Mouse (Mus musculus) hindbrain, postnatal 0 days (tissue): Measurements from ENCODE around the gene Zfp651. TPM values are rescaled to one million over a fixed set of nuclear protein-coding genes. Genes with fewer than 3 reads are reported as not detected.

ENCODE experiments used
- ATAC-seq: fragments of 200-750 bp; cut with Nextera tagmentation; 2 replicates; pipeline ENCODE4 v1.8.0; 2017; ENCODE audit warnings: mild to moderate bottlenecking, moderate TSS enrichment, moderate library complexity
- DNase-seq: peaks from one replicate; pipeline ENCODE4 v3.0.0-alpha.2; 2015; ENCODE audit warnings: low spot score
- H3K27ac ChIP-seq: fragments of 300-500 bp; sonication (generic); 2 replicates; pipeline ENCODE4 v1.5.1; 2014; ENCODE audit warnings: mild to moderate bottlenecking
- H3K27me3 ChIP-seq: fragments of 300-500 bp; sonication (generic); 2 replicates; pipeline ENCODE4 v1.6.1; 2014; ENCODE audit warnings: low read length, mixed read lengths; ENCODE audit not compliant: insufficient read depth
- H3K36me3 ChIP-seq: fragments of 300-500 bp; sonication (generic); 2 replicates; pipeline ENCODE4 v1.6.1; 2014; ENCODE audit warnings: low read length, mixed read lengths; ENCODE audit not compliant: insufficient read depth
- H3K4me1 ChIP-seq: fragments of 300-500 bp; sonication (generic); 2 replicates; pipeline ENCODE4 v1.6.1; 2014; ENCODE audit warnings: antibody characterized with exemption, low read length, mixed read lengths; ENCODE audit not compliant: insufficient read depth
- H3K4me2 ChIP-seq: fragments of 300-500 bp; sonication (generic); 2 replicates; pipeline ENCODE4 v1.6.1; 2014; ENCODE audit warnings: low read depth, mild to moderate bottlenecking, low read length, moderate library complexity, mixed read lengths
- H3K4me3 ChIP-seq: fragments of 300-500 bp; sonication (generic); 2 replicates; pipeline ENCODE4 v1.5.1; 2014; ENCODE audit warnings: low read length
- H3K9ac ChIP-seq: fragments of 300-500 bp; sonication (generic); replicated peaks from 2 replicates; pipeline ENCODE4 v1.6.1; 2014; ENCODE audit warnings: mild to moderate bottlenecking, low read length, moderate library complexity, mixed read lengths
- H3K9me3 ChIP-seq: fragments of 300-500 bp; sonication (generic); 2 replicates; pipeline ENCODE4 v1.6.1; 2016; ENCODE audit warnings: low read length, mixed read lengths
- CTCF ChIP-seq: IDR thresholded peaks from 2 replicates; pipeline ENCODE4 v1.5.1; 2016; ENCODE audit warnings: antibody characterized with exemption, control low read depth, low read depth
- WGBS: fragments of 180-500 bp; shearing (Covaris S2); extraction: QIAGEN DNeasy Blood & Tissue Kit; methylation state at CpG from one replicate; pipeline ENCODE4 v1.1.7; 2014; 5-methylcytosine and 5-hydroxymethylcytosine counted together
- polyA plus RNA-seq: library from polyadenylated mRNA; unstranded; fragments of >200 nt; fragmentation: Nextera tagmentation; extraction: Ambion mirVana; gene quantifications from 2 replicates; pipeline ENCODE4 v1.2.1, GENCODE M21; 2015
- total RNA-seq: library from RNA; depleted of rRNA; stranded (reverse); fragments of >200 nt; gene quantifications from 2 replicates; pipeline ENCODE4 v1.2.3, GENCODE M21; 2014; rRNA removed

The Zfp651 gene
- total RNA-seq: 62.3 and 70.1 TPM in 2 replicates
- 23.6 and 25.5 TPM in 2 replicates for polyA plus RNA-seq

- WGBS: under 1% methylated on average over 82 of the region's 97 CpGs
- H3K9ac ChIP-seq: peak within 1 kb of the TSS; percentile 81
- peak within 1 kb of the TSS; percentile 64 for H3K4me3 ChIP-seq
- H3K4me2 ChIP-seq: peak within 1 kb of the TSS; percentile 90
- ATAC-seq (peak; percentile 81), DNase-seq (peak; percentile 89)
- H3K36me3 ChIP-seq: peaks cover 25% of the 10 kb centered on the region
- no peaks in the 10 kb centered on the region for H3K9me3 ChIP-seq
- TF ChIP-seq CTCF: no peak
- peak within 1 kb of the TSS; percentile 84 for H3K27ac ChIP-seq
- H3K4me1 ChIP-seq: peaks cover 19% of the 10 kb centered on the region
- no peaks in the 10 kb centered on the region for H3K27me3 ChIP-seq
Measured at GRCm38 (mm10) chr9:121759091-121760081, at the start of gene Zfp651. Gene Zfp651 (plus strand): TSS chr9:121759330.

GRCm38 (mm10) chr9:121709898-121710583 lies 49.1 kb upstream of the Zfp651 start, which contains the start of gene Ss18l2:
Gene Ss18l2 (plus strand): TSS chr9:121710329.
- Histone ChIP-seq H3K9me3 (no peaks in the 10 kb centered on the region), H3K36me3 (peaks cover 11% of the 10 kb centered on the region), H3K27me3 (no peaks in the 10 kb centered on the region), H3K27ac (peak within 1 kb of the TSS; percentile 96), H3K4me3 (peak within 1 kb of the TSS; percentile 96), H3K9ac (peak within 1 kb of the TSS; percentile 96), H3K4me1 (peaks cover 12% of the 10 kb centered on the region), H3K4me2 (peak within 1 kb of the TSS; percentile 85)
- DNase-seq: peak; percentile 100
- WGBS: 5% methylated on average over 37 of the region's 37 CpGs
- ATAC-seq: peak; percentile 99
- TF ChIP-seq CTCF: no peak

GRCm38 (mm10) chr9:121710584-121710975 lies 48.5 kb upstream of the Zfp651 start:
- peak; percentile 21; the same call in 1 of the 2 replicates for TF ChIP-seq CTCF
- peak; percentile 20; the same call in 1 of the 2 replicates for ATAC-seq

GRCm38 (mm10) chr9:121717048-121717447 lies 42.1 kb upstream of the Zfp651 start:
- DNase-seq (no peak), ATAC-seq (no peak)
- H3K4me3 ChIP-seq: no peak overlapping the region
- H3K36me3 ChIP-seq: peaks cover 11% of the 10 kb centered on the region
- peaks cover 5% of the 10 kb centered on the region for H3K4me1 ChIP-seq
- 82% methylated on average over 2 of the region's 2 CpGs for WGBS
- H3K9me3 ChIP-seq: no peaks in the 10 kb centered on the region
- H3K9ac ChIP-seq: no peak overlapping the region
- no peak overlapping the region for H3K27ac ChIP-seq
- no peak overlapping the region for H3K4me2 ChIP-seq
- TF ChIP-seq CTCF: no peak
- no peaks in the 10 kb centered on the region for H3K27me3 ChIP-seq

More at GRCm38 (mm10) chr9:121710584-121710975, 48.5 kb upstream of the Zfp651 start:
- Histone ChIP-seq H3K36me3 (peaks cover 11% of the 10 kb centered on the region), H3K27ac (peak overlapping the region; percentile 96), H3K4me2 (peak overlapping the region; percentile 85), H3K4me1 (peaks cover 8% of the 10 kb centered on the region), H3K27me3 (no peaks in the 10 kb centered on the region), H3K4me3 (peak overlapping the region; percentile 96), H3K9ac (peak overlapping the region; percentile 96), H3K9me3 (no peaks in the 10 kb centered on the region)
- under 1% methylated on average over 18 of the region's 18 CpGs for WGBS
- no peak for DNase-seq

GRCm38 (mm10) chr9:121718070-121718705 lies 40.9 kb upstream of the Zfp651 start:
- WGBS: 65% methylated on average over 15 of the region's 15 CpGs
- H3K27ac ChIP-seq: peak overlapping the region; percentile 97
- DNase-seq (no peak), ATAC-seq (no peak)
- peaks cover 5% of the 10 kb centered on the region for H3K36me3 ChIP-seq
- H3K4me3 ChIP-seq: peak overlapping the region; percentile 80
- peaks cover 5% of the 10 kb centered on the region for H3K4me1 ChIP-seq
- no peaks in the 10 kb centered on the region for H3K9me3 ChIP-seq
- no peak for TF ChIP-seq CTCF
- no peaks in the 10 kb centered on the region for H3K27me3 ChIP-seq
- H3K4me2 ChIP-seq: peak overlapping the region; percentile 85
- peak overlapping the region; percentile 95 for H3K9ac ChIP-seq

- peak within 1 kb of the TSS; percentile 95 for H3K9ac ChIP-seq
- WGBS: under 1% methylated on average over 59 of the region's 61 CpGs
- H3K4me2 ChIP-seq: peak within 1 kb of the TSS; percentile 85
- peak within 1 kb of the TSS; percentile 97 for H3K27ac ChIP-seq
- H3K4me3 ChIP-seq: peak within 1 kb of the TSS; percentile 80
- H3K9me3 ChIP-seq: no peaks in the 10 kb centered on the region
- no peaks in the 10 kb centered on the region for H3K36me3 ChIP-seq
- peak; percentile 58 for TF ChIP-seq CTCF
- H3K27me3 ChIP-seq: no peaks in the 10 kb centered on the region
- peak; percentile 100 for DNase-seq
- ATAC-seq: peak; percentile 99
- peaks cover 5% of the 10 kb centered on the region for H3K4me1 ChIP-seq
Measured at GRCm38 (mm10) chr9:121718792-121719318, 40.3 kb upstream of the Zfp651 start, which contains the start of gene Nktr. Gene Nktr (plus strand): TSS chr9:121719169.
